Mouse (Mus musculus) adrenal gland, adult (tissue): Measurements from ENCODE around the gene Mas1.
A peak's percentile ranks its signal among the peaks of the same experiment; 100 is the strongest.
"Not testable (repeated sequence)": the region's sequence is repeated elsewhere in the genome, so short reads cannot be mapped to it uniquely, and the experiment has no call there.

Source experiments
- DNase-seq, 2 experiments: peaks; one replicate each; pipeline ENCODE4 v3.0.0; 2022 to 2023; ENCODE audit warnings: low spot score in 1 of 2; ENCODE audit not compliant: inconsistent age in 2 of 2

Mas1 gene

DNA sequence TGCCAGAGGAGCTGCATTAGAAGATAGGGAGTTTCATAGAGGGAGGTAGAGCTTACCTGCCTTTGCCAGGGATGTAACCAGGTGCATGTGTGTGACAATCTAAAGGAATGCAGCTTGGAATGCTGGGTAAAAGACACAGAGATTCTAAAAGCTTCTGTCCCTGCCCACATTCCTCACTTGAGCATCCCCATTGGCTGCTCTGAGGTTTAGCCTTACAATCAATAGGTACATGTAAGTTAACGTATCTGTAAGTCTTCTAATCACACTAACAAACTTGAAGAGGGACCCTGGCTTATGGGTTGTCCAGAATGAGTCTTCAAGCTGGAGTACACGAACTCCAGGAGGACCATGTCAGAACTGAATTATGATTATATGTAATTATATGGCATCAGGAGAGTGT, at the start of gene Mas1:
Gene Mas1, minus strand, starts transcription at position 101 of the 400 bp plus-strand sequence.
- DNase-seq, result no peak

DNA sequence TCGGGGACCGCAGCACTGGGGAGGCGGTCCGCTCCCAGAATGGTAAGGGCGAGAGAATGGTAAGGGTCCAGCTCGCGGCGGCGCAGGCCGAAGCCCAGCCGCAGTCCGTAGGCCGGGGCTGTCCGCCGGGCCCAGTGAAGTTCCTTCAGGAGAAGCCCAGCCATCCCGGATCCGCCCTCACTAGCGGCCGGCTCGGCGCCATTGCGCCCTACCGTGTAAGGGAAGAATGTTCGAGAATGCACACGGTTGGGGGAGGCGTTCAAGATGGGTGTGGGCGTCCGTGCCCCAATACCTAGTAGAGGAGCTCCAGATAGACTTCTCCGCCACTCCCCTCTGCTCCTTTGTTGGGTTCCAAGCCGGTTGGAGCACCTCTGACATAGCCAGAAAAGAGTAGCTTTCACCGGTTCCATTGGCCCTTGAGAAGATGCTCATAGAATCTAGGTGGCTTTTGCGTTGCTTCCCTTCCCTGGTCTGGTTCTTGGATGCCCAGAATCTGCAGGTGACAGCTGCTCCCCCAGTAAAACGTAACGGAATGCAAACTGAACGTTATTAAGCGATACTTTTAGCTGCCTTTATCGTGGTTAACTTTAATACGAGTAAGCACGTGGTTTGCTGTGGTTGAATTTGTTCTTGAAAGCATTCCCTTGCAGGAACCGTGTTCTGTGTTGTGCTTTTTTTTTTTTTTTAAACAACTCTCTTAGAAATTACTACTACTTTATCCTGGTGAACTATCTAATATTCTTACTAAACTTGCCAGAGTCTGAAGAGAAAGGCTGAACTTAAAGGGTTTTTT, 48.8 kb upstream of the Mas1 start:
- no peak for DNase-seq

DNA sequence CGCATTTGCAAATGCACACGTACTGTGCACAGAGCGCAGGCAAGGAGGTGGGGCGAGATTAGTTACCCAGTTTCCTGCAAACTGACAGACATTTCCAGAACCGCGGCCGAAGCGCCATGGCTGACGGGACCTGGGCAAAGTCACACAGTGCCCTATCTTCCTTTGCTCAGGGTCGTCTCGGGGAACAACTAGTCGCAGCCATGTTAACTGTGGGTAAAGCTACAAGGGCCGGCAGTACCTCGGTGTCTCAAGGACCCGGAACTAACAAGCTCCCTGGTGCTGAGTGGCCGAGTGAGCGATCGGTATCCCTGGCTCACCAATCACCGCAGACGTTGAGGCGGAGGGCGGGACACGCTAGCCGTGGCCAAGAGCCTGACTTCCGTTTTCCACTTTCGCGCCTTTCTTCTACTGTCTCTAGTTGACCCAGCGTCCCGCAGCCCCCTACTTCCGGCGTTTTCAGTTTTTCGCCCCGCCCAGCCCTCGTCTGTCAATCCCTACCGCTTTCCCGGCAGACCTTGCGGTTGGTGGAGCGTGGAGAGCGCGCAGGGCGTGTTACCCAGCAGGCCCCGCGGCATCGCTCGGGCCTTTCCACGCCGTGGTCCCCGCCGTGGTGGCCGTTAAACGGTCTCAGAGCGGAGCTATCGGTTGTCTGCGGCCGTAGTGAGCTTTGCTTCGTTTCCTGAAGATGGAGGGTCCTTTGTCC, 48.1 kb upstream of the Mas1 start, which contains the start of gene Mrpl18:
Gene Mrpl18, minus strand, starts transcription at position 465 of the 703 bp plus-strand sequence.
- DNase-seq, result peak; percentile 99 to 100

DNA sequence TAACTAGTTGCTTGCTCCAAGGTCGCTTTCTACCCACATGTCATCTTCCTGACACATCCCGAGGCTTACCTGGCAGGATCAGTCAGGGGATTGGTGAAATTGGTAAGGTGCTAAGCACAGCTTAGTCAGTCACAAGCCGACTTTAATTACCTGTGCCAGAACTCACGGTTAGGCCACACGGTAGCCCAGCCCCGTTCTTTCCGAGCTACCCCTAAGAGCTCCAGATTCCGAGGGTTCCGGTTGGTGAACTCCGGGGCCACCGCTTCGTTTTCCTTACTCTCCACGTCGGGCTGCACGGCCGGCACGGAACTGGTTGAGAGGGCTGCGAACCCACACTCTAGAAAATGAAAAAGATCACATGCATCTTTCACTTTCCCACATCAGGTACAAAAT, 47.5 kb upstream of the Mas1 start, which contains the start of gene Tcp1:
Gene Tcp1, plus strand, starts transcription at position 214 of the 393 bp plus-strand sequence.
- no peak for DNase-seq

DNA sequence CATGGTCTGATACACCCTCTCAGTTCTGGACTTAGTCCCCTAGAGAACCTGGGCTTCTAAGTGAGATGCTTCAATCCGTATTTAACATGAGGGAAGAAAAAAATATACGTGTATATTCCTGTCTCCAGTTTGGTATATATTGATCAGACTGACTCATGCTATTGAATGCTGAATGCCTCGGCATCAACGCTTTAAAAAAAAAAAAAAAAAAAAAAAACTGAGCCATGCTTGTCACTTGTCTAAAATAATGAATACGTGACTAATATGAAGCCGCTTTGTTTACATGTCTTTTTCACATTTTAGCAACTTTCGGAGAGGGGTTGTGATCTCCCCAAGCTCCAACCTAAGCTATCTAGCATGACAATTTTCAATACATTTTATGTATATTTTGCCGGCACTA, 42.4 kb upstream of the Mas1 start:
- DNase-seq, result no peak

DNA sequence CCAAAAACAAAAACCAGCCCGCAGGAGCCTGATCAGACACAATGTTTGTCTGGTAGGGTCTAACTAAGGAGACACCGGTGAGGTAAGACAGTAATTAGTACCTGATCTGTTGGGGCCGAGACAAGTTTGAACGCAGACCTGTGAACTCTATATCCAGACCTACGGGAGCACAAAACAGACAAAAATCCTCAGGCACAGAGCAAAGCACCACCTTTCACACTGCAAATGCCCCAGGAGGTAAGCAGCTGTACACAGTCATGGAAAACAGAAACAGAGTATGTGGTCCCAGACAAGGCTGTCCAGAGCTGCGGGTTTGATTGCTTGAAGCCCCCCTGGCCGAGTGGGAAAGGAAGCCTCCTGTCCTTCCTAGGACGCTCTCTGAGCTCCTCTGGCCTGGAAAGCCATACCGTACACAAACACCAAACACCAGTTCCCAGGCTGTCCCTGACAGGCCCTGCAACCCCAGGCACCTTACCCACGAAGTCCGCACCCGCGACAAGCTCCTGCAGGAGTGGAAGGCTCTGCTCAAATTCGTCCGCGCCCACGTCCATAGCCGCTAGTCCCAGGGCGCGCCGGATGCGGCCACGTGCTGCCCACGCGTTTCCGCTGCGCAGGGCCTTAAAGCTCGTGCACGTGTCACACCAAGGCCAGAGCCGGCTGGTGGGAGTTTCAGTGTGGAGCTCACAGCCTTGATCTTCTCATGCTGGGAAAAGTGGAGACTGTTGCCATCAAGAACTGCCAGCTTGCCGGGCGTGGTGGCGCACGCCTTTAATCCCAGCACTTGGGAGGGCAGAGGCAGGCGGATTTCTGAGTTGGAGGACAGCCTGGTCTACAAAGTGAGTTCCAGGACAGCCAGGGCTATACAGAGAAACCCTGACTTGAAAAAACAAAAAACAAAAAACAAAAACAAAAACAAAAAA, 41.7 kb upstream of the Mas1 start, which contains the start of gene Pnldc1:
Gene Pnldc1, minus strand, starts transcription at position 870 of the 920 bp plus-strand sequence.
- peak; percentile 26 to 52 for DNase-seq

DNA sequence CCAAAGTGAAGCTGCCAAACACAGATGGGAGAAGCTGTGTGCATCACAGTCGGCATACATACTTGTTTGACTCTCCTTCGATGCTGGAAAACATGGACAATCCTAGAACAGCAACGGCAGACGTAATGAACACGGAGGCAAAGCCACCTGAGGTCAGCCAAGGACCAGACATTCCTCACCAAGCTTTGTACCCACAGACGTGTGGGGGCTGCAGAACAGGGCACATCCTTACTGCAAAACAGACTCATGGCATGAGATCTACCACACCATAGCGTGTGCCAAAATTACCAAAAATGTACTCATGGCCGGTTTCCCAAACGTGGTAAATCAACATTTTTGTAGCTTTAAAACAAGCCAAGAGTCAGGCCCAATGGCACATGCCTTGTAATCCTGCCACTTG, 38.5 kb upstream of the Mas1 start:
- no peak for DNase-seq

DNA sequence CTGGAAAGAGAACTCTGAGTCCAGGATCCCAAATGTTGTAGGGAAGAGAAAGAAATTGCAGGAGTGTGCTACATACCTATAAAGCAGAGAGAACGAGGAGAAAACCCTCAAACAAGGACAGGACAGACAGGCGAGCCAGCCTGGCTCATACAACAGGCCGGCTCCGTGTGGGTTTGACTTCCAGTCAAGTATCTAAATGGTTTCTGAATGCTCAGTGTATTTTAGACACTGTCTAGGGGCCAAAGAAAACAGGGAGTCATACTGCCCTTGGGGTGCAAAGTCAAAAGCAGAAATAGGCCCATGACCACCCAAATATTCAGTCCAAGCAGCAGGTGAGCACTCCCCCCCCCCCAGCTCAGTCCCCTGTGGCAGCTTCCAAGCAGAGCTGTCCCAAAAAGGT, 37.9 kb upstream of the Mas1 start:
- DNase-seq, result no peak

DNA sequence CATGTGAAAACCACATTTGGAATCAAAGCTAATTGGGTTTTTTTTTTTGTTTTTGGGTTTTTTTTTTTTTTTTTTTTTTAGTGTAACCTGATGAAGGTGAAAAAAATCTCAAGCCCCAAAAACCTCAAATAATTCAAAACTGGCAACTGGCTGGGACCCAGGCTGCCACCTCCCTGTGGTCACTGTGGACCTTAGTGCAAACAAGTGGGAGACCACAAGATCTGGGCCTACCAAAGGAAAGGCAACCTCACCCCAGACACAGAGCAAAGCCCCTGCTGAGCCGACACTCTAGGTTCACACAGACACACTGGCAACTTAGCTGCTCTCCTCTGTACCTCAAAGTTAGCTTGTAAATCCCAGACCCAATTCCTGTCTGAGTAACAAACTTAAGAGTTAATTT, 36.4 kb upstream of the Mas1 start:
- DNase-seq, result no peak

DNA sequence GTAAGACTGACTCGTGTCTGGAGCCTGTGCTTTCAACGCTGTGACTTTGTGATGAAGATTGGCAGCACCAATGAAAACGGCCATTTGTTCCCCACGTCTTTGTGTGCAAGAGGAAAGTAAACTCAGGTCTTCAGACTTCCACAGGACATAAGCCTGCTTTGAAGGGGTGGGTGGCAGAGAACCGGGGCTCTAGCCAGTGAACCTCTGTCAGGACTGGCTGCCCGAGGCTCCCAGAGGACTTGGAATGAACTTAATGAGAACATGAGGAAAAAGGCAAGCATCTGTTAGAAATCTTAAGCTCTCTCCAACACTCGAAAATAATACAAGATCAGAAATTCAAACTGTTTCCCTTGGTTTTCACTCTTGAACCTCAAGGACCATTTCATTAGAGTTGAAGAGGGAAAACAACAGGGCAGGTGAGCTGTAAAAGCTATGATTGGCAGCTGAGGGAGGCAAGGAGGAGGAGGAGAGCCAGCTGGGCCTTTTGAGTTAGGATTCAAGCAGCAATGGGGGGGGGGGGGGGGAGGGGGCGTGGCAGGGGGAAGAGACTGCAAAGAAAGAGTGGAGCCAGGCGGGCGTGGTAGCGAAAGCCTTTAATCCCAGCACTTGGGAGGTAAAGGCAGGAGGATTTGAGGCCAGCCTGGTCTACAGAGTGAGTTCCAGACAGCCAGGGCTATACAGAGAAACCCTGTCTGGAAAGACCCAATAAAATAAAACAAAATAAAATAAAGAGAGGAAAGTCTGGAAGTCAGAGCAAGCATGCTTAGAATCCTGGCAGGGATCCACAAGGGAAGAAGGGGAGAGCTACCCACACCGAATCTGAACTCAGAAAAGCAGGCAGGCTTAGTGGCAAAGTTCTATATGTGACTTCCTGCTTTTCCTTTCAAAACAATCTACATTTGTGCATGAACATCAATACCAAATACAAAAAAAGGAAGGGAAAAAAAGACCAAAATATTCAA, 35.7 kb upstream of the Mas1 start:
- no peak for DNase-seq

DNA sequence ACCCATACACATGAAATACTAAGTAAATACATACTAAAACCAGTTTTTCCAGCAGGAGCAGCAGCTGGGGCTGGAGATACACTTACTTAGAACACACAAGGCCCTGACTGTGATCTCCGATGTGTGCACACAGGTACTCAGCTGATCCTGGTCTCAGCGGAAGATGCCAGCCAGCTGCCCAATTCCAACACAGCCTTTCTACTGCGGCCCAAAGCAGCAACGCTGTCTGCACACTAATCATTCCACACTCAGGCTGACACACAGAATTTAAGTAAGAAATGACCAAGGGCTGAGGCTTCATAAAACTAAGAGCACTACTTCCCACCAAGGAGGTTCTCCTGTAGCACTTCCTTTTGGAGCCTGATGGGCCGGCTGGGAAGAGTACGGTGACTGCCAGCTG, 34.3 kb upstream of the Mas1 start:
- no peak for DNase-seq

DNA sequence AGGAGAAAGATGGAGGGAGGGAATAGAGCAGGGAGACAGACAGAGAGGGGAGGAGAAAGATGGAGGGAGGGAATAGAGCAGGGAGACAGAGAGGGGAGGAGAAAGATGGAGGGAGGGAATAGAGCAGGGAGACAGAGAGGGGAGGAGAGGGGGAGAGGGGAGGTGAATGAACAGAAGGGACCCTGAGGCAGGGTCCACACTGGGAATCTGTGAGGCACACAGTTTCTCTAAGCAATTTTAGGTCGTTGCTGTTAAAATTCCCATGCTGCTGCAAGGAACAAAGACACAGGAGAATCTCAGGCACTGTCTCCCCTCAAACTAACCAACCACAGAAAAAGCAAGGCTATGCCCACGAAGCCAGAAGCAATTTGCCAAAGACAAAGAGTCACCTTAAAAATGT, 30.7 kb upstream of the Mas1 start:
- not testable (repeated sequence) for DNase-seq

DNA sequence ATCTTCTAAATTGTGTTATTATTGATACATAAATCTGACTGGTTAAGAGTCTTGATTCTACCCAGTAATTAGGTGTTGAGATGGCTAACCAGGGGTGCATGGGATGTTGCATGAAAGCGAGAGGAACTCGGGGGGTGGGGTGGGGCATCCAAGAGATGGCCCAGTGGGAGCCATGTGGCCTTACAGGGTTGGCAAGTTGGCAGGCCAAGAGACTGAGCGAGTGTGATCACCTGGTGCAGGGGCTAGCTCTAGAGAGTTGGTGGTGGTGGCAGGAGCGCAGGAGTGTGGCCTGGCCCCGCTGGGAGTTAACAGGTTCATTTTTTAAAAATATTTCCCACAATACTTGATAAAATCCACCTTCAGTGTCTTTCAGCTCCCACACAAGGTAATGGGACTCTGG, 29.7 kb upstream of the Mas1 start:
- DNase-seq, result no peak

DNA sequence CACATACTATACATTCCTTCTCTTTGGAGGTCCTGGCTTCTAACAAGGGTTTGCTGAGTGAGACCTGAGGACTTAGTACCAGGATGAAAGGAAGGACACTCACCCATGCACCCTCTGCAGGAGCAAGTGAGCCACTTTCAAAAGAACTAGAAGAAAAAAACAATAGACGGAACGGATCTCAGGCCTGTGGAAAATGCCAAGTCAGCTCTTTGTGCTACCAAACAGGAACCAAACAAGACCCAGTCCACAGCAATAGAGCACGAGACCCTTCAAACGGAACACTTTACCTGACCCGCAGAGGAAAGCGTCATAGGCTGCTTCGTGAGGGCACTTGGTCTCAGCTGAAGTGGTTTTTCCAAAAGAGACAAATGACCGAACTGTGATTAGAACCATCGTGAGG, 24.1 kb upstream of the Mas1 start:
- no peak for DNase-seq

DNA sequence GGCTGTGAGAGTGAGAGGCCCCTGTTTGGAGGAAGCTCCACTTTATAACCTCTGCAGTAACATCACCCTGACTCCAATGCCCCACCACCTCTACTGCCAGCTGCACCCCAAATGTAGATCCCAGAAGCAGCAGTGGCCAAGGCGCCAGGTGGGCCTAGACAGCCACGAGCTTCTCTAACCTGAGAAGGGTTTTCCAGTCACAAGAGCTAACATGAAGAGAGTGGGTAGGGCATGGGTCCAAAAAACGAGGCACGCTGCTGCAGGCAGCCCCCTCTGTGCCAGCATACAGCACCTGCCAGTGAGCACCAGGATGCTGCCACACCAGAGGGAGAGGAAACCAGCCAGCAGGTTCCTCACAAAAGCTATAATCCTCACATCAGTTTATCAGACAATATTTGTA, 23.1 kb upstream of the Mas1 start:
- DNase-seq, result no peak

DNA sequence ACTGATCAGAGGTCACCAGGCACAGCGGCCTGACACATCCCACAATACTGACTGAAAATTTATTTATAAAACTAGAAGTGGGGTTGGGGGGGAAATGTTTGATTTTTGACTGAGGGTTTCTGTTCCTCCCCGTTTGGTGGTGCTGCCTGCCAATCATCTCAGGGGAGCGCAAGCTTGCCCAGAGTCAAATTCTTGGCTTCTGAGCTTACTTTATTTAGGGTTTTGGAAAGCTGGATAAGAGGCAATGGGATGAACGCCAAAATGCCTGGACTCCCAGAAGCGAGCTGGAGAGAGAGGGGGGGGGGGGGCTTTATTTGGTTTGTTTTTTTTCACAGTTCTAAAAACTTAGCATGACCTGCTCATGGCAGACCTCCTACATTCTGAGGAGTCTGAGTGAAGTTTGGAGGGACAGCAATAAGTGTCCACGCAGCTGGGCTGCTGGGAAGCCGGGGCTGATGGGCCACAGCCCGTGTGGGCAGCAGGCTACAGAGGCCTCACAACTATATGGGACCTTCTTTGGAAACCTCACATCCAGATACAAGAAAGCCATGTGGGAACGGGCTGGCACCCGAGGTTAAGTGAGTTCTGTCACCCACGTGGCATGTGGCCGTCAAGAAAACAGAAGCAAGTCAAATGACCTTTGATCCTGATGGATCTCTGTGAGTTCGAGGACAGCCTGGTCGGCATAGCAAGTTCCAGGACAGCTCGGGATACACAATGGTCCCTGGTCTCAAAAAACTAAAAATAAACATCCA, 19.3 kb upstream of the Mas1 start:
- DNase-seq, result no peak

DNA sequence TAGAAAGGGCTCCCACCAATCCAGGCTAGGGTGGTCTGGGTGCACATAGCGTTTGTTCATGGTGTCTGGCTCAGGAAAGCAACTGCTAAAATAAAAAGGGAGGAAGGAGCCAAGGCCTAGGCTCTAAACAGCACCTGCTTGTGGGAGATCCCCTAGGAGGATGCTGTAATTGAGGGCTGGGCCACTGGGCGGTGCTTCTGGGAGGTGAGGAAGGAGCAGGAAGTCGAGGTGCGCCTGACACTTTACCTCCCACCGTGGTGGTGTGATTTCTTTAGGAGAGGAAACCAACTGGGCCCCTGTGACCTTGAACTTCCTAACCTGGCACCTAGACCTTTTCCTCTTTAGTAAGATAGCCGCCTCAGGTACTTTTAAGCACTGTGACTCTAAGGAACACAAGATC, 18.7 kb upstream of the Mas1 start:
- DNase-seq, result no peak

DNA sequence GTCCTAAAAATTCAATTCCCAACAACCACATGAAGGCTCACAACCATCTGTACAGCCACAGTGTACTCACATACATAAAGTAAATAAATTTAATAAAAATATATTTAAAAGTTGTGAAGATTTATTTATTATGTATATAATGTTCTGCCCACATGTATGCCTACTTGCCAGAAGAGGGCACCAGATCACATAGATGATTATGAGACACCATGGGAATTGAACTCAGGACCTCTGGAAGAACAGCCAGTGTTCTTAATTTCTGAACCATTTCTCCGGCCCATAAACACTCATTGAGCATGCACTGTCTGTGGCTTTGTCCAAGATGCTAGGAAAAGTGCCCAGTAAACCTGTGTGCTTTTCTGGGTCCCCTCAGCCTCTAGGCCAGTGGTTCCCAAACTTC, 13.3 kb upstream of the Mas1 start:
- DNase-seq, result no peak

DNA sequence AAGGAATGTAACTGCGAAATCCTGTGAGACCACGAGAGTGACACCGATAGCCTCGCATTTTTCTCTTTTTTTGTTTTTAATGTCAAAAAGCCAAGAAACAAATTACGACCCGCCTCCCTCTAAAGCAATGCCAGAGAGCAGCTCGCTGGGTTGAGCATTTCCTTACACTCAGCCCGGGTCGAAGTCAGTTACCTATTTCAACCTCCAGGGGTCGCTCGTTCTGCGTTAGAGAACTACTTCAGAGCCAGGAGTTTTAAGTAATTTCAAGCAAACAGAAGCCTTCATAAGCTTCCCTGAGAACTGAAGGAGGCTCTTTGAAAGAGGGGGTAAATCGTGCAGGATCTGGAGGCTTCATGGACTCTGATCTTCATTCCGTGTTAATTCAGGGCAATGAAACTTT, 12.2 kb upstream of the Mas1 start:
- peak; percentile 76 to 94 for DNase-seq
